Mouse (Mus musculus): ENCODE results near the gene Rad51d. TPM values are rescaled to one million over a fixed set of nuclear protein-coding genes. Genes with fewer than 3 reads are reported as not detected.

The Rad51d gene
- total RNA-seq, 1 experiment = 9.1 TPM

DNA sequence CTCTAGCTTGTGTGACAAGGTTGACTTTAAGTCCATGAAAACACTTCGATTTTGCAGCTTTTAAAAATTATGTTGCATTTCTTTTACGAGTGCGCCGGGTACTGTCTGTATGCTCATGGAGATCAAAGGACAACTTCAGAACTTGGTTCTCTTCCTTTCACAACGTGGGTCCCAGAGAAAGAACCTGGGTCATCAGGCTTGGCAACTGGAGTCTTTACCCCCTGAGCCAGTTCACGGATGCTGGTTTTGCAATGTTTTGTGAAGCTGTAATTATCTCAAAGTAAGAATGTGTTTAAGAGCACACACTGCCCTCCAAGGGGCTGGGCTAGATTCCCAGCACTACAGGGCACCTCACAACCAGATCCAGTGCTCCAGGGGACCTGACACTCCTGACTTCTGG is 36.3 kb downstream of the Rad51d start:
- DNase-seq (ENCODE audit: low read depth, low spot score) = no peak
- Histone ChIP-seq H3K4me1 (ENCODE audit: control insufficient read depth in 2 of 2, insufficient read depth in 2 of 2, low read length in 2 of 2, poor library complexity in 1 of 2) (peaks cover 5 to 13% of the 10 kb centered on the region in 2 experiments; a peak in 3 of 4 replicates), H3K9ac (ENCODE audit: insufficient read depth, low read depth, low read length, poor library complexity, severe bottlenecking) (no peak overlapping the region), H3K27ac (ENCODE audit: insufficient read depth, low read depth, low read length, poor library complexity, severe bottlenecking) (no peak overlapping the region), H3K36me3 (ENCODE audit: control insufficient read depth, insufficient read depth, low read length, poor library complexity, severe bottlenecking) (no peaks in the 10 kb centered on the region), H3K9me3 (ENCODE audit: control insufficient read depth, insufficient read depth, low read depth, low read length) (no peaks in the 10 kb centered on the region), H3K4me3 (ENCODE audit: insufficient read depth in 1 of 2, low read depth in 1 of 2, low read length in 2 of 2, poor library complexity in 1 of 2, severe bottlenecking in 1 of 2) (no peak overlapping the region)
- TF ChIP-seq MAFK (IDR thresholded peaks at IDR 0.05; ENCODE audit: insufficient read depth, low read depth, low read length) = no peak
- TF ChIP-seq HCFC1 (IDR thresholded peaks at IDR 0.05; ENCODE audit: borderline replicate concordance, insufficient read depth, low read length) = no peak
- no peak for TF ChIP-seq CHD2 (IDR thresholded peaks at IDR 0.05; ENCODE audit: low read depth, low read length)
- TF ChIP-seq ZNF384 (IDR thresholded peaks at IDR 0.05; ENCODE audit: low read depth, low read length) = no peak
- TF ChIP-seq ZC3H11A (IDR thresholded peaks at IDR 0.05; ENCODE audit: borderline replicate concordance, low read depth, low read length) = no peak
- in situ Hi-C loops (cut with MboI; ENCODE audit: low sequenced_read_pairs in 2 of 2, unreplicated experiment in 2 of 2) = no loop called here

DNA sequence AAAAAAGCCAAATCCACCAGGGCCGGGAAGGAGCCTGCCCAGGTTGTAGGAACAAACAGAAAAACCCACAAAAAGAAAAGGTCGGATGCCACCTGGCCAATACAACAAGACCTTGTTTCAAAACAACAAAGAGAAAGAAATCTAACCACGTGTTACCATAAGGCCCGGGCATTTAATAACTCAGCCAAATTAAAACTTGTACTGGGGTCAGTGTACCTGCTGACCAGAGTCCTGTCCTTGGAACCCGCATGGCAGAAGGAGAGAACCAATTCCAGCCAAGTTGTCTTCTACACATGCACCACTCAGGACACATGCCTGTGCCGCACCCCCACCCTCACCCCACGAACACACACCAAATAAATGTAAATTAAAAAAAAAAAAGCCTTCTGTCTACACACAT is 37.5 kb downstream of the Rad51d start:
- Histone ChIP-seq H3K27ac (ENCODE audit: insufficient read depth, low read depth, low read length, poor library complexity, severe bottlenecking) (no peak overlapping the region), H3K4me3 (ENCODE audit: insufficient read depth in 1 of 2, low read depth in 1 of 2, low read length in 2 of 2, poor library complexity in 1 of 2, severe bottlenecking in 1 of 2) (no peak overlapping the region), H3K4me1 (ENCODE audit: control insufficient read depth in 2 of 2, insufficient read depth in 2 of 2, low read length in 2 of 2, poor library complexity in 1 of 2) (peaks cover 5 to 13% of the 10 kb centered on the region in 2 experiments; a peak in 3 of 4 replicates), H3K9ac (ENCODE audit: insufficient read depth, low read depth, low read length, poor library complexity, severe bottlenecking) (no peak overlapping the region), H3K9me3 (ENCODE audit: control insufficient read depth, insufficient read depth, low read depth, low read length) (no peaks in the 10 kb centered on the region), H3K36me3 (ENCODE audit: control insufficient read depth, insufficient read depth, low read length, poor library complexity, severe bottlenecking) (no peaks in the 10 kb centered on the region)
- in situ Hi-C loops (cut with MboI; ENCODE audit: low sequenced_read_pairs in 2 of 2, unreplicated experiment in 2 of 2) = no loop called here
- TF ChIP-seq HCFC1 (IDR thresholded peaks at IDR 0.05; ENCODE audit: borderline replicate concordance, insufficient read depth, low read length) (no peak), ZNF384 (IDR thresholded peaks at IDR 0.05; ENCODE audit: low read depth, low read length) (no peak), CHD2 (IDR thresholded peaks at IDR 0.05; ENCODE audit: low read depth, low read length) (no peak), MAFK (IDR thresholded peaks at IDR 0.05; ENCODE audit: insufficient read depth, low read depth, low read length) (no peak), ZC3H11A (IDR thresholded peaks at IDR 0.05; ENCODE audit: borderline replicate concordance, low read depth, low read length) (no peak)
- DNase-seq (ENCODE audit: low read depth, low spot score) = no peak

DNA sequence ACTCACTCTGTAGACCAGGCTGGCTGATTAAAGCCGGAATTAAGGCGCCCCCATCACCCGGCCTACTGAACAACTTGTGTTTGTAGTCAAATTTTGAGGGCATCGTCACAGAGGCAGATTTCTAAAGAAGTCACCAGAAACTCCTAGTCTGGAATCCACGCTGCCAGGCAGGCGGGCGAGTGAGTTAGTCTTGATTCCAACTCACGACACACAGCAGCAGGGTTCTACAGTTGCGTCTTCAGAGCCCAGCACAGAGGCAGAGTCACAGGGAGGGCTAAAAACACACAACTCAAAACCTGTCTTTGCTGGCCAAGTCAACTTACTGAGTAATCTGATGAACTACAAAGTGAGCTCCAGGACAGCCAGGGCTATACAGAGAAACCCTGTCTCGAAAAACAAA is 37.9 kb downstream of the Rad51d start:
- no peak overlapping the region for H3K9ac ChIP-seq (ENCODE audit: insufficient read depth, low read depth, low read length, poor library complexity, severe bottlenecking)
- H3K36me3 ChIP-seq (ENCODE audit: control insufficient read depth, insufficient read depth, low read length, poor library complexity, severe bottlenecking) = no peaks in the 10 kb centered on the region
- TF ChIP-seq HCFC1 (IDR thresholded peaks at IDR 0.05; ENCODE audit: borderline replicate concordance, insufficient read depth, low read length) = no peak
- no peak for TF ChIP-seq ZC3H11A (IDR thresholded peaks at IDR 0.05; ENCODE audit: borderline replicate concordance, low read depth, low read length)
- TF ChIP-seq CHD2 (IDR thresholded peaks at IDR 0.05; ENCODE audit: low read depth, low read length) = no peak
- TF ChIP-seq MAFK (IDR thresholded peaks at IDR 0.05; ENCODE audit: insufficient read depth, low read depth, low read length) = no peak
- no peak for TF ChIP-seq ZNF384 (IDR thresholded peaks at IDR 0.05; ENCODE audit: low read depth, low read length)
- peaks cover 5 to 13% of the 10 kb centered on the region in 2 experiments; a peak in 3 of 4 replicates for H3K4me1 ChIP-seq (ENCODE audit: control insufficient read depth in 2 of 2, insufficient read depth in 2 of 2, low read length in 2 of 2, poor library complexity in 1 of 2)
- in situ Hi-C loops (cut with MboI; ENCODE audit: low sequenced_read_pairs in 2 of 2, unreplicated experiment in 2 of 2) = no loop called here
- no peak overlapping the region for H3K4me3 ChIP-seq (ENCODE audit: insufficient read depth in 1 of 2, low read depth in 1 of 2, low read length in 2 of 2, poor library complexity in 1 of 2, severe bottlenecking in 1 of 2)
- H3K27ac ChIP-seq (ENCODE audit: insufficient read depth, low read depth, low read length, poor library complexity, severe bottlenecking) = no peak overlapping the region
- DNase-seq (ENCODE audit: low read depth, low spot score) = no peak
- no peaks in the 10 kb centered on the region for H3K9me3 ChIP-seq (ENCODE audit: control insufficient read depth, insufficient read depth, low read depth, low read length)

DNA sequence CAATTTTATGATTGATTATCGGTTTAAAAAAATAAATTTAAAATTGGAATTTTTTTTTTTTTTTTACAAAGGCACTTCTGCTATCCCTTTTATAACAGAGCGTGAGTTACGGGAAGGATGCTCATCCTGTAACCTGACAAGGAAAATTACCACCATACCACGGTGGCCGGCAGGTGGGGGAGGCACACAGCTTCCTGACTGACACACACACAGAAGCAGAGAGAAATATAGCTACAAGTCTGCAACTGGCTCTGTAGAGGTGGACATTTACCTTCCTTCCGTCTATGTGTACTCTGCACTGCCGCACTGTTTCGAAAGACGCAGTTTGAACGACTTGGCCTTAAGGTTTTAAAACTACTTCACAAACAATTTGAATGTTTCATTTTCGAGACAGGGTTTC is 38.3 kb downstream of the Rad51d start:
- no peak for TF ChIP-seq MAFK (IDR thresholded peaks at IDR 0.05; ENCODE audit: insufficient read depth, low read depth, low read length)
- no peak for TF ChIP-seq ZC3H11A (IDR thresholded peaks at IDR 0.05; ENCODE audit: borderline replicate concordance, low read depth, low read length)
- TF ChIP-seq ZNF384 (IDR thresholded peaks at IDR 0.05; ENCODE audit: low read depth, low read length) = no peak
- no peak for TF ChIP-seq CHD2 (IDR thresholded peaks at IDR 0.05; ENCODE audit: low read depth, low read length)
- no peak for TF ChIP-seq HCFC1 (IDR thresholded peaks at IDR 0.05; ENCODE audit: borderline replicate concordance, insufficient read depth, low read length)
- no peaks in the 10 kb centered on the region for H3K9me3 ChIP-seq (ENCODE audit: control insufficient read depth, insufficient read depth, low read depth, low read length)
- H3K4me1 ChIP-seq (ENCODE audit: control insufficient read depth in 2 of 2, insufficient read depth in 2 of 2, low read length in 2 of 2, poor library complexity in 1 of 2) = peaks cover 5 to 15% of the 10 kb centered on the region in 2 experiments; a peak in 3 of 4 replicates
- no peak overlapping the region for H3K4me3 ChIP-seq (ENCODE audit: insufficient read depth in 1 of 2, low read depth in 1 of 2, low read length in 2 of 2, poor library complexity in 1 of 2, severe bottlenecking in 1 of 2)
- no peak for DNase-seq (ENCODE audit: low read depth, low spot score)
- H3K27ac ChIP-seq (ENCODE audit: insufficient read depth, low read depth, low read length, poor library complexity, severe bottlenecking) = no peak overlapping the region
- no peaks in the 10 kb centered on the region for H3K36me3 ChIP-seq (ENCODE audit: control insufficient read depth, insufficient read depth, low read length, poor library complexity, severe bottlenecking)
- in situ Hi-C loops (cut with MboI; ENCODE audit: low sequenced_read_pairs in 2 of 2, unreplicated experiment in 2 of 2) = no loop called here
- H3K9ac ChIP-seq (ENCODE audit: insufficient read depth, low read depth, low read length, poor library complexity, severe bottlenecking) = no peak overlapping the region

DNA sequence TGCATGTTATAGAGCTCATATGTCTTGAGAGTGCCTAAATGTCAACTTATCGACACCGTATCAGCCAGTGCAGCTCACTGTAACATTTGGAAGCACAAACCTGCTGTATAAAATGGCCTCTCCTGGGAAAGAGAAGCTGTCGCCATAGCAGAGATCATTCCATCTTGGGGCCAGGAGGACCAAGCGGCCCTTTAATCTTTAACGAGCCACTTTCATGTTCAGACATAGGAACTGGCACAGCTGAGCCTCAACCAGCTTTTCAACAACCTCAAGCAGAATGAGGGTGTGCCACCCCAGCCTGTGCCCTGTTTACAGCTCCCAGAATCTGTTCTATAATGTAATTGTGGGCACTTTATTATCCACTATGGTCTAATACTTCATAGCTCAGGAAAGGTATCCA is 40.2 kb downstream of the Rad51d start:
- no peak overlapping the region for H3K9ac ChIP-seq (ENCODE audit: insufficient read depth, low read depth, low read length, poor library complexity, severe bottlenecking)
- peaks cover 0 to 14% of the 10 kb centered on the region in 2 experiments; a peak in 2 of 4 replicates for H3K4me1 ChIP-seq (ENCODE audit: control insufficient read depth in 2 of 2, insufficient read depth in 2 of 2, low read length in 2 of 2, poor library complexity in 1 of 2)
- TF ChIP-seq CHD2 (IDR thresholded peaks at IDR 0.05; ENCODE audit: low read depth, low read length) (no peak), MAFK (IDR thresholded peaks at IDR 0.05; ENCODE audit: insufficient read depth, low read depth, low read length) (no peak), ZC3H11A (IDR thresholded peaks at IDR 0.05; ENCODE audit: borderline replicate concordance, low read depth, low read length) (no peak), HCFC1 (IDR thresholded peaks at IDR 0.05; ENCODE audit: borderline replicate concordance, insufficient read depth, low read length) (no peak), ZNF384 (IDR thresholded peaks at IDR 0.05; ENCODE audit: low read depth, low read length) (no peak)
- H3K4me3 ChIP-seq (ENCODE audit: insufficient read depth in 1 of 2, low read depth in 1 of 2, low read length in 2 of 2, poor library complexity in 1 of 2, severe bottlenecking in 1 of 2) = no peak overlapping the region
- in situ Hi-C loops (cut with MboI; ENCODE audit: low sequenced_read_pairs in 2 of 2, unreplicated experiment in 2 of 2) = no loop called here
- DNase-seq (ENCODE audit: low read depth, low spot score) = no peak
- H3K27ac ChIP-seq (ENCODE audit: insufficient read depth, low read depth, low read length, poor library complexity, severe bottlenecking) = no peak overlapping the region
- no peaks in the 10 kb centered on the region for H3K9me3 ChIP-seq (ENCODE audit: control insufficient read depth, insufficient read depth, low read depth, low read length)
- H3K36me3 ChIP-seq (ENCODE audit: control insufficient read depth, insufficient read depth, low read length, poor library complexity, severe bottlenecking) = no peaks in the 10 kb centered on the region

All from ES-E14 (cell line).